Mouse (Mus musculus) hindlimb bud, embryonic 11.5 days (tissue): Measurements from ENCODE around the gene Sv2c.
"Not testable (repeated sequence)": the region's sequence is repeated elsewhere in the genome, so short reads cannot be mapped to it uniquely, and the experiment has no call there.

Experiments used
- DNase-seq: peaks from one replicate; pipeline ENCODE4 v3.0.0-alpha.2; 2012; ENCODE audit warnings: low read depth, low spot score; ENCODE audit errors: extremely low spot score

Gene Sv2c

DNA sequence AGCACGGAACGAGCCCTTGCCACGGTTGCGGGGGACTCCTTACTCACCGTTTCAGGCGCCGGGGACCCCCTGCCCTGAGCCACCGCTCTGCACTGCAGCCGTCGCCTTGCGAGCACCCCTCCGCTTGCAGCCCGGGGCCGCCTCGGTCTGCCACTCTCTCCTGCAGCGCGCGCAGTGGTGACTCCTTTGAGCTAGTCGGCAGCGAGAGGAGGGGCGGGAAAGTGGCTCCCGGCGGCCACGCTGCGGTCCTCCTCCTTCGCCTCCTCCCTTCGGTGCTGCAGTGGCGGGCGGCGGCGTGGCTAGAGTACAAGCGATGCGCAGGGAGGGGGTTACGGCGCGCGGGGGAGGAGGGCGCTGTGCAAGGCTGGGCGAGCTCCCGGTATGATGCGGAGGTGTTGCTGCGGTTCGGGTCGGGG lies at the start of gene Sv2c:
Sv2c (minus strand) TSS at position 177 of the 416 bp plus-strand sequence.
- no peak for DNase-seq

- no peak for DNase-seq
Measured at GRCm38 (mm10) chr13:96180671-96181161, 48.3 kb upstream of the Sv2c start.

DNA sequence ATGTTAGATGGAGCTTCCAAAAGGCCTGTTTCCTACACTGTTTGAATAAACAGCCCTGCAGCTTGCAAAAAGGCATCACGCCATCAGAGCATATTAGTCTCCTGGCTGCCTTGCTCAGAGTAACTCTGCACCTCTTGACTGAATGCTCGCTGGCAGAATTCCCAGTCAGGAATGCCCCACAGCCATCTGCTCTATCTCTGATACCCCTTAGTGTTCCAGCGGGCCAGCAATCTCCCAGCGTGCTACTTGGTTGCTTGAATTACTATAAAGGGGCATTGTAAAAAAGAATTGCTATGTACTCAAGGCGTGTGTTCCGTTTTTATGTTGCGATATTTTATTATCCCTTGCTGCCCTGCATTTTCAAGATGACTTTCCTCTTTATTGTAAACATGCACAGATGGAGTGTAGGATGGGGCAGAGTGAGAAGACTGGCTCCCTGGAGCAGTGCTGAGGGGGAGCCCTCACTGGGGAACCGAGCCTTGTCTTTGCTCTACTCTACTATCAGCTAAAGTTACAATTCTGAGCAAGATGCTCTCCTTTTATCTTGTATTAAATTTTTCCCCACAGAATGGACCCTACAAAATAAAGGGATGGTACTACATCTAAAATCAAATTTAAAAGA lies 43.3 kb upstream of the Sv2c start:
- no peak for DNase-seq

DNA sequence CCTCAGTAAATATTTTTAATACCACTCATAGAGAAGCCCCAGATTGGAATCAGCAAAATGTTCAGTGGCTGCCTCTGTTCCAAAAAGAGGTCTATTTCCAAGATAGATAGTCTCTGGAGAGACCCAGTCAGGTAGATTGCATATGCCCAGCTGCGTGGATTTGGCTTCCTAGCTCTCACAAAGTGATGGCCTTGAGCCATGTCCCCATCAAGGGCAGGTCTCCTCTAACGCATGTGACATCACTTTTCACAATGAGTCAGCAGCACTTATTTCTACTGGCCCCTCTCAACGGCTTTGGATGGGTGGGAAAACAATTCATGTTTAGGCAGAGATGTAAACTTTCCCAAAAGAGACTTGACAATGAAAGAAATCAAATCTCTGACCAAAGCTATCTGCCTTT lies 41.3 kb upstream of the Sv2c start:
- DNase-seq = no peak

DNA sequence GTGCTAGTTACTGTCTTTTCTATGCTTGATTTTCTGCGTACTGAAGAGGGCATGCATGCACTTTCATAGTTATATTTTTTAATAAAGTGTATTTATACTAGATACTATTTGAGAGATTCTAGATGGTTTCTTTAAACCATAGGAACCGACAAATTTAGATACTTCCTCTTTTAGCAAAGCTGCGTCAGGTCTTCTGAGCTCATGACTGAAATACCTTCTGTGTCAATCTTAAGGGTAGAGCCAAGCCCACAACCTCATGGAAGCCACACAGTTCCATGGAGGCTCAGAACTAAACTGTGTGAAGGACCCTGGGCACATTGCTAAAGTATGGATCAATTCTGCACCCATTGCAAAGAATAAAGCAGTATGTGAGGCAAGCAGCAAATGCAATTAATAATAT lies 39.9 kb upstream of the Sv2c start:
- no peak for DNase-seq

DNA sequence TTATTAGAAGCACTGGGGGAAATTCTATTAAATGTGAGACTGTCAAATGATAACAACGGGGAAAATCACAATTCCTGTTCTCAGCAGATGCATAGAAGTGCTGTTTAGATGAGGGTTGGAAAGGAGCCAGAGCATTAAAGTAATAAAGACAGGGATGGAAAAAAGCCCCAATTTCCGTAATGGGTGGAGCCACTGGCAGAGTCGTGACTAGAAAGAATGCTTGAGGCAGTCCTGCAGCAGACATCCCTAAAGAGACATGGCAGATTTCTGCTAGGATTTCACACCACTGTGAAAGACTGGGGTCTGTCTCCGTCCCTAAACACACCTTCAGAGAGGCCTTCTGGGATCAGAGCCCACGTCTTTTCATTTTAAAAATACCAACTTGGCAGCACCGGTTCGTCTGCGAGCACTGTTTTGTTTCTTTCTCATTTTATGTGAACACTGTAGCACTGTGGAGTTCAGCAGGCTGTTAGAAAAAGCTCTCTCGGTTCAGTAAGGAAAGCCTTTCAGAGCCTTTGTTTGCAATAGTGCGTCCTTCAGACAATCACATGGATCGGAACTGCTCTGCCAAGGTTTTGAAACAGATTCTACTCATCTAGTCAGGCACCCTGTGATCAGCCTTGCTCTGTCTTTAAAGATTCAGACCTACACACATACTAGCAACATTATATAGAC lies 36.8 kb upstream of the Sv2c start:
- no peak for DNase-seq

DNA sequence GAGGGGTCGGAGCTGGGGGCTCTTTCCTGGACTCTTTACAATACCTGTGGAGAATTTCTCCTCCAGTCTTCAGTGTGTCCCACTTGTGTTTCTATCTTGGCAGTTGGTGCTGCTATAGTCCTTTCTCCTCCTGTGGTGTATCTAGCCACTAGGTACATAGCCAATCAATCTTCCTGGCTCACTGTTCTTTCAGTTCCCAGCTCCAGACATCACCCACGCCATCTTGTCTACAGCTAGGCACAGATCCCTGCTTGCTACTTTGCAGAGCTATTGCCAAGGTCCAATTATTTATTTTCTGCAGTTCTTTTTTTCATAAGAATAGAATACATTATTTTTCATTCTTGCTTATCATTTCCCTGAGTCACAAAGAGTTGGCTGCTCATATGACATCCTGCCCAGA lies 34.2 kb upstream of the Sv2c start:
- no peak for DNase-seq

DNA sequence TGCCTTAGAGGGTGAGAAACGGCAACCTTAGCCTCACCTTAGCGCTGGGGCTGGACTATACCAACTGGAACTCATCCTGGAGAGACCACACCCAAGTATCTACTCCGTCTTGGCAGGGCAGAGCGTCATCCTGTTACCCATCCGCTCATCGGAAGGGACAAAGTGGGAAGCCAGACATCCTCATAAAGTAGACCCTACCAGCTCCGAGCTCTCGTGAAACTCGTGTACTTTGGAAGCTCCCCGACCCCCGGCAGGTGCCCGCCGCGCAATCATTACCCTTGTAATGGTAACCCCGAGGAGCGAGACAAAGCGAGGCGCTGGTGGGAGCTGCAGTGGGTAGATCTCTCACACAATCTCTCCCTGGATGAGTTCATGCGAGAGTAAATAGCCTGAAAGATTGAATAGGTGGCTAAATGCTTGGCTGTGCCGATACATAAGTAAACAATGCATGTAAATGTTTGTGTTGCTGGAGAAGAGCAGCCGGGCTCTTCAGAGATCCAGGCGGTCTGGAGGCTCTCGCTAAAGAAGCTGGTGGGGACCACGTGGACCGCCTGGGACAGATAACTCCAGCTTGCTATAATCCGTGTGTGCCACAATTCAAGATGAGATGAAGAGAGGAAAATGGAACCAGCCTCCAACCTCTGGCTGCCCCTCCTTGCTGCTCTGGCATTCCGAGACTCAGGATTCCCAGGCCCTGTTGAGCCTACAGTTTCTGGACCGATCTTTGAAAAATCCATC lies 1.2 kb upstream of the Sv2c start:
- no peak for DNase-seq

GRCm38 (mm10) chr13:96132833-96133232 lies 456 bp upstream of the Sv2c start:
- no peak for DNase-seq

DNA sequence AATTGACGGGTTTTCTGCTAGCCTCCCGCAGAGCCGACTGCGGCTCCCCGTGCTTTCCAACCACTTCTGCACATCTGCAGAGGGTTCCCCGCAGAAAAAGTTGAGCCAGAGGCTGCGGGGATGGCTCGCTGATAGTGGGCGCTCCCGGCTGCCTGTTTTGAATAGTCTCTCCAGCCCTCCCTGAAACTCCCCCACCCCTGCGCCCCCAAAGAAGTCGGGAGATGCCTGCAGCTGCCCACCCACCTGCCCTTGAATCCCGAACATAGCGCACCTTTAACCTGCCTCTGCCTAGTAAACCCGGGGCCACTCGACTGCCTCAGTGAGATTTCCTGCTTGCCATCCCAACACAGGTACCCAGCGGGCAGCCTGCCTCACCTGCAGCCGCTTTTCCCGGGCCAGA lies 466 bp downstream of the Sv2c start:
- DNase-seq = no peak

- no peak for DNase-seq
Measured at GRCm38 (mm10) chr13:96131050-96131449, 1.3 kb downstream of the Sv2c start.

- no peak for DNase-seq
Measured at GRCm38 (mm10) chr13:96129081-96129480, 3.3 kb downstream of the Sv2c start.

GRCm38 (mm10) chr13:96126669-96127068 lies 5.7 kb downstream of the Sv2c start:
- DNase-seq = no peak

DNA sequence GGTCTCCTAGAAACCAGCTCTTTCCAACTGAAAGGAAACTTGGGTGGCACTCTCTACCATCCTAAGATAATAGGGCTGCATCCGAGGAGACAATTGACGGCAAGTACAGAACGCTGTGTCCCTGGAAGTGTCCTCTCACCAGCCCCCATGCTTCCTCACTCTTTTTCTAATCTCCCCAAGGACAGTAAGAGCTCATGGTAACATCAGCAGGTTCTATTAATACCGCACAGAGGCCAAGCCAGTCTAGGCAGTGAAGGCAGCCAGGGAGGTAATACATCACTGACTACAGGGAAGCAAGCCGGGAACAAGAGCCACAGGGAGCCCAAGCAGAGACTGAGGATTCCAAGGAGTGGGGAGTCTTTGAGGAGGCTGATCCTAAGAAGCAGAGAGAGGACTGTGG lies 7.4 kb downstream of the Sv2c start:
- no peak for DNase-seq

GRCm38 (mm10) chr13:96112711-96113110 lies 19.7 kb downstream of the Sv2c start:
- no peak for DNase-seq

DNA sequence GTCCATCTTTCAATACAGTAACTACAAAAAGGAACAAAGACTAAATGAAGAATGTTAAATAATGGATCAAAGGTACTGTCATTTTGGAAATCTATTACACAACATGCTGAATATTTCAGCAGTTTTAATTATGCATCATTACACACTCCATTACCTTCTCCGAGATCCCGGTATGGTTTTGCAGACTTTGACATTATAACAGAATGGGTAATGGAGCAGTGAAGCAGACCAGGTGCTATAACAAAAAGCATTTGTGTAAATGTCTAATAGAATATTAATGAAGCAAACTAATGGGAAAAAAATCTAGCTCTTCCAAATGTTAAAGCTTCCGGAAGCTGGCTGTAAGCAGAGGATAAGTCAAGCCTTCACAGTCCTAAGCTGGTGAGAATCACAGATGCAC lies 21.6 kb downstream of the Sv2c start:
- no peak for DNase-seq

GRCm38 (mm10) chr13:96106367-96106766 lies 26.0 kb downstream of the Sv2c start:
- DNase-seq = no peak

DNA sequence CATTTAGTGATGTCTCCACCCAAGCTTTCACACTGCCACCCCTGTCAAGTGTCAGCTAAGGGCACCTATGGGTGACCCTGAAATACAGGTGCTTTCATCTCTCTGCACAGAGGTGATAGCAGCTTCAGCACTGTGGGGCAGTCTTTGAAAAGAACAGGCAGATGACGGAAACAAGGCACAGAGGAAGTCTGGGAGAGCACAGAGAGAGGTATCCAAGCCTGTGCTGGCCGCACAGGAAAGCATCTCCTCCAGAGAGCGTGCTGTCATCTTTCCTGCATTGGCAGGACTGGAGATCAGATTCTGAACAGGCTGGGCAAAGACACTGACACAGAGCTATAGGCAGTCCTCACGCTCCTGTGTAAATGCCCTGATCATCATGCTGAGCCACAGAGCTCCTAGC lies 41.4 kb downstream of the Sv2c start:
- no peak for DNase-seq

DNA sequence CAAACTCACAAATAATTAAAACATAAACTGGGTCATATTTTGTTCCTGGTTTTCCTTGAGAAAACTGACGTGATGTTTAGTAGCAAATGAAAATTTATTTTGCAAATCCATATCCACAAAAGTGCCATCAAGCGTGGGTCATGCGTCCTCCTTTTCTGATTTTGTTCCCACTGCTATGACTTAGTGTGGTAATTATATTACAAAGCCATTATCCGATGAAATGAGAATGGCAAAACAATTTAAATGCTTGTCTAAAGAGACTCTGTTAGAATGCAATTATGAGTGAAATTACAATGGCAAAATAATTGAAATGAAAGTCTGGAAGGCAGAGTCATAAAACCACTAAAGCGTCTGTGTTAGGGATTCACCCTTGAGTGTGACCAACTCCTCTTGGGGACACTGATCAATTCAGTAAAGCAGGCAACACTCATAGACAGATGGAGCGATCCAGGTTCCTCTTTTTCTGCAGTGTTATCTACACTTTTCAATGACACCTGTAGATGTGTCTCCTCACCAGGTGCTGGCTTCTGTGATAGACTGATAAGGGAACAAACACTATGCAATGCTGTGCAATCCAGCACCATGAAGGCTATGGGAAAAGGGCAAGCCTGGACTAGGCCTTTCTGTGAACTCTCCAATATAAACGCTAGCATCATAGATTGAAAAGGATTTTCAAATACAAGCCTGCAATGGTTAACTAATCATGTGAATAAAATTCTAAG lies 46.6 kb downstream of the Sv2c start:
- no peak for DNase-seq

GRCm38 (mm10) chr13:96081754-96082153 lies 50.6 kb downstream of the Sv2c start, which contains the start of gene Gm17190:
Gm17190 (plus strand) TSS chr13:96082054.
- not testable (repeated sequence) for DNase-seq

- DNase-seq = not testable (repeated sequence)
Measured at GRCm38 (mm10) chr13:96081276-96081675, 51.1 kb downstream of the Sv2c start, which contains the start of gene Gm20075. Gm20075 (minus strand) TSS chr13:96081376.
